Mouse (Mus musculus) urinary bladder, postnatal 14 days (tissue): Measurements from ENCODE around the gene Kat6b.
"Not testable (repeated sequence)": the region's sequence is repeated elsewhere in the genome, so short reads cannot be mapped to it uniquely, and the experiment has no call there.

ENCODE experiments used
- DNase-seq: peaks from one replicate; pipeline ENCODE4 v3.0.0; 2021; ENCODE audit warnings: low spot score

Kat6b gene

DNA sequence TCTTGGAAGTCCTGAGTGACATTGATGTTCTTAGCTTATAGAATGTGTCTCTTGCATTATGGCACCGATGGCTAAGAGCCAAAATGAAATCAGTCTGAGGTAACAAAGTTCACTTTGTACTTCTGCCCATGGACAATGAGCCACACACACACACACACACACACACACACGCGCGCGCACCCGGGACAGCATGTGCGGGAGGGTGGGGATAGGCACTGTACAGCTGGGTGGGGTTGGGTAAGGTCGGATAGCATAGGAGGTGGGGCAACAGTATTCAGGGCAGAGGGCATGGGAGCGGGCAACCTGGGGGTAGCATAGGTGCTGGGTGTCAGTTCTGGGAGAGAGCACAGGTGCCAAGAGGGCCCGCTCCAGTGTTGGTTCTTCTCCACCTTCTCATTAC lies 3.5 kb downstream of the Kat6b start:
- no peak for DNase-seq

DNA sequence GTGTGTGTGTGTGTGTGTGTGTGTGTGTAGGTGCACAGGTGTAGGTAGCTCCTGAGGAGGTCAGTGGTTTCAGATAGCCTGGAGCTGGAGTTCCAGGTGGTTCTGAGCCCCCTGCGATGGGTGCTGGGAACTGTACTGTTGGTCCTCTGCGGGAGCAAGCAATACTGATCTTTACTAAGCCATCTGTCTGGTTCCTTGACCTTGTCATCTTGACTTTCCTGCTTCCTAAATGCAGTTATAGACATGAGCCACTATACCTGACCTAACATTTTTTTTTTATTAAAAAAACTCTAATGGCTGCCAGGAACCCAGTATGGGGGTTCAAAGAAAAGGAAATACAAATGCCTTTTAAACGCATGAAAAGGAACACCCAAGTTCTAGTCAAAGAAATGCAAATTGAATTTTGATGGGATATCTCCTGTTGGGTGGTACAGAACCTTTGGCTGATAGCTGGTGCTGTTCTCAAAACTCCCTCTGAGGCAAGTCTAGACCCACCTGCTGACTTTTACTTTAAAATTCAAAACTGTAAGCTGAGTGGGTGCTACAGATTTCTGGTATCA lies 4.8 kb downstream of the Kat6b start:
- no peak for DNase-seq

DNA sequence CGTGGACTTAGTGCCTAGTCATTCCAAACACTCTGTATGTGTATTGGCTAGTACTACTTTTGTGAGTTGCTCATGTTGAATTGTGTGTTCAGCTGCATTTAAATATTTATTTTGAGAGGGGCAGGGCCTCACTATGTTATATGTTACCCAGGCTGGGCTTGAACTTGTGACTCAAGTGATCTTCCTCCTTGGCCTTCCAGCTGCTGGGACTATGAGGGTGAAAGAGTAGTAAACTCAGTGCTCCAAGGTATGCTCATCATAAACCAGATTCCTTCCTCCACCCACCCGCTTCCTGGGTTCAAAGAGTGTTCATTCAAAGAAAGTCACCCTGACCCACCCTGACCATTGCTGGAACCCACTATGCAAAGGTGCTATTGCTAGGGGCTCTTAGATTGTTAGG lies 5.9 kb downstream of the Kat6b start:
- not testable (repeated sequence) for DNase-seq

DNA sequence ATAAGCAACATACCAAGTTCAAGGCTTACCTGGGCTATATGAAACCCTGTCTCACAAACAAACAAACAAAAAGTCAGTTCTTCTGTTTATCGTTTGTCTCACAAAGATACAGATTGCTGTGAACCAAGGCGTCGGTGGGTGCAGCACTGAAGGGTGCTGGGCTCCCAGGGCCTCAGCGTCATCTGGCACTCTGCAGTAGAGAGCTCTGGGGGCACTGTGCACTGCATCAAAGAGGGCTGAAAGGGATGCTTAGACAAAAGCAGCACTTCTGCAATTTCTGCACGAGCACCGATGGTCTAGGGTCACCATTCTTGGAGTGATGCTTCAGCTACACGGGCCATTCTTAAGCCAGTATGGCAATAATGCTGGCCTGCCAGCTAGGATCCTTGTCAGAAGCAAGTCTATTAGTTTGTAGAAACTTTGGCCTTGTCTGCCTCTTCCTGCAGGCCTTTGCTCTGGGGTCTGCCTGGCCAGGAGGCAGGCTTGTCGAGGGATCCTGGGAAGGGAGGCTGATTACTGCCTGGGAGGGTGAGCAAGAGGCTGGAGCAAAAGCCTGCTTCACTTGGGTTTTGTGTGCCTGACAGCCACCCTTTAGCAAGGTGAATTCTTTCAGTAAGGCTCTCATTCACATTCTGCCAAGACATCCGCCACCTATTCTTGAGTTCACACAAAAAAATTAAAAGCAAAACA lies 7.3 kb downstream of the Kat6b start:
- not testable (repeated sequence) for DNase-seq

DNA sequence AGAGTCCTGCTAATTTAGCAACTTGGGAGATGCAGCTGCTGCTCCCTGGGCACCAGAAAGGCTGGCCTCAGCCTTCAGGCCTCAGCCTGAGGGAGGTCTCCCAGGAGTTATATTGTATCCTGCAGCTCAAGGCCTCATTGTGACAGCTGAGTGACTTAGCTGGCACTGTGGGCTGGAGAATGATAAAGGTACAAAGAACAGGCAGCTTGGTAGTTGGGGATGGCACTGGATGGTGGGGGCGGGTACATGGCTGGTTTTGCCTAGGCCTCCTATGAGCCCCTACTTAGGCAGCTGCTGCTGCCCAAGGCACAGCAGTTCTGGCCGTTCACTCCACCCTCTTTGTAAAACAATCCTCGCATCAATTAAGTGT lies 7.9 kb downstream of the Kat6b start:
- DNase-seq = no peak

DNA sequence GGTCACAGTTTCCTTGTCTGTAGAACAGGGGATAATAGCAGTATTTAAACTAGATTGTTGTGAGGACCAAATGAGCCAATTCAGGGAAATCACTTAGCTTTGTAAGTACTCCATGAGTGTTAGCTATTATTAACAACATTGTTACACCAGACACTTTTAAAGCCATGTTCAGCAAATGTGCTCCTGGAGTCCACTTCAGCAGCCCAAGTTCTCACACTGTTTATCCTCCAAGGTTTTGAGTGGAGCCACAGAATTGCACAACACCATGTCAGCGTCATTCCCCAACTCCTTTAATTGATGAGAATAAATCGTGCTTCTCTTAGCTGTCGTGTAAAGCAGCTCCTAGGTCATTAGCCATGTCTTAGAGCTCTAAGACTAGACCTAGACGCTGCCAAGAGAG lies 8.9 kb downstream of the Kat6b start:
- DNase-seq = no peak

DNA sequence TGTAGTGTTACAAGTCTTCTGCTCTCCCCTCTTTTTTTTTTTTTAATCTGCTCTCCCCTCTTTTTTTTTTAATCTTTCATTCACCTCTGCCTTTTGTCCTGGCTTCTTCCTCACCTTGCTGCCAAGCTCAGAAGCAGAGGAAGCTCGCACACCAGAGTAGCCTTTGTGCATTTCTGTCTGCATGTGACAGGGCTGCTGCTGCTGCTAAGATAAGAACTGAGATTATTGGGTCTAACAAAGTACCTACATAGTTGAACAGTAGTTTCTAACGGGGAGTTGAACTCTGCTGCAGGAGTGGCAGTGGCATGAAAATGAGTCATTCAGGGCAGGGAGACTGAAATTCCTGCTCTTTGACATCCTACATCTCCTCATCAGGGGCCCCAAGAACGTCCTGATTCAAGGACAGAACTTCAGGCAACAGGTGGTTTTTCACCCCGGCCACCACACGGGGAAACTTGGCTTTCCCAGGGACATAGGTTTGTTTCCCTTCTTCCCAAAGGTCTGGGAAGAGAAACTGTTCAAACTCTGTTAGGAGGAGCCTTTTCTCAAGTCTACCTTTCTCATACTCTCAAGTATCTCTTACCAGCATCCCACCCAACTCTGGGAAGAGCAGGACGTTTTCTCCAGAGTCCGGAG lies 17.2 kb downstream of the Kat6b start:
- peak; percentile 19 for DNase-seq

DNA sequence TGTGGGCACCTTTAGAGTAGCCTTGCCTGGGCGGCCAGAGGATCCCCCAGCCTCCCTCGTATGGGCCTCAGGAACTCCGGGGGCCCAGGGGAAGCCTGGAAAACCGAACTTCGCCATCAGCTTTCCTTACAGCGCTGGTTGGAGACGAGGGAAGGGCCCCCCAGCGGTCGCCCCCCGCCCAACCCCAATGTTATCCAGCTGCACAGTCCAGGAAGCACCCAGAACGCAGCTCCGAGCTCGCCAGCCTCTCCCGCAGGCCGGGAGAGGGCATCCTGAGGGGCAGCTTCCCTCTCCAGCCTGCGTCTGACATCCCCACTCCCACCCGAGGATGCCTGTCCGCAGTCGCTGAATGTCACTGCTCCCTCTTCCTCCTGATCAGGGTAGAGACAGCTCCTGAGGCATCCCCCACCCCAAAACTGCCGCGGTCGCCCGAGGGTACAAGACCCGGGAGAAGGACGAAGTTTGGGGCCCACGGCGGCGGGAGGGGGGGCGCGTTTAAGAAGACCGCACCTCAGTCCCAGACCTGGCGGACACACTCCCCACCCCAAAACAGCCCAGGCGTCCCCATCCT lies 17.9 kb downstream of the Kat6b start:
- peak; percentile 36 for DNase-seq

DNA sequence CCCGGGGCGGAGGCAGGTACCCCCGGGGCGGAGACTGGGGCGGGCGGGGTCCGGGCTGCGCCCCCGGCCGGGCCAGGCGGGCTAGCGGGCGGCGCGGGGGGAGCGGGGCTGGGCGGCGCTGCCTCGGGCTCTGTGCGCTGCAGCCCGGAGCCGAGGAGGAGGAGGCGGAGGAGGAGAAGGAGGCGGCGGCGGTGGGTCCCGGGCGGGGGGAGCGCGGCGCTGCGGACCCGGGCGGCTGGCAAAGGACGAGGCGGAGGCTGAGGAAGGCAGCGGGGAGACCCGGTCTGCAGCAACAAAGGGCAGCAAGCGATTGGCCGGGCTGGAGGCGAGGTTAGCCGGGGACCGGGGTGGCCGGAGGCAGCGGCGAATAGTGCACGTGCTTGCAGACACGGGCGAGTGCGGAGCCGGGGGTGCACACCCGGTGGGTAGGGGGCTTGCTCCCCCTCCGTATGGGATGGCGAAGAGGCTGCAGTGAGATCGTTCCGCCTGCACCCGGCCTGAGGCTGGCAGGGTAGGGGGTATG lies 18.5 kb downstream of the Kat6b start:
- peak; percentile 65 for DNase-seq

DNA sequence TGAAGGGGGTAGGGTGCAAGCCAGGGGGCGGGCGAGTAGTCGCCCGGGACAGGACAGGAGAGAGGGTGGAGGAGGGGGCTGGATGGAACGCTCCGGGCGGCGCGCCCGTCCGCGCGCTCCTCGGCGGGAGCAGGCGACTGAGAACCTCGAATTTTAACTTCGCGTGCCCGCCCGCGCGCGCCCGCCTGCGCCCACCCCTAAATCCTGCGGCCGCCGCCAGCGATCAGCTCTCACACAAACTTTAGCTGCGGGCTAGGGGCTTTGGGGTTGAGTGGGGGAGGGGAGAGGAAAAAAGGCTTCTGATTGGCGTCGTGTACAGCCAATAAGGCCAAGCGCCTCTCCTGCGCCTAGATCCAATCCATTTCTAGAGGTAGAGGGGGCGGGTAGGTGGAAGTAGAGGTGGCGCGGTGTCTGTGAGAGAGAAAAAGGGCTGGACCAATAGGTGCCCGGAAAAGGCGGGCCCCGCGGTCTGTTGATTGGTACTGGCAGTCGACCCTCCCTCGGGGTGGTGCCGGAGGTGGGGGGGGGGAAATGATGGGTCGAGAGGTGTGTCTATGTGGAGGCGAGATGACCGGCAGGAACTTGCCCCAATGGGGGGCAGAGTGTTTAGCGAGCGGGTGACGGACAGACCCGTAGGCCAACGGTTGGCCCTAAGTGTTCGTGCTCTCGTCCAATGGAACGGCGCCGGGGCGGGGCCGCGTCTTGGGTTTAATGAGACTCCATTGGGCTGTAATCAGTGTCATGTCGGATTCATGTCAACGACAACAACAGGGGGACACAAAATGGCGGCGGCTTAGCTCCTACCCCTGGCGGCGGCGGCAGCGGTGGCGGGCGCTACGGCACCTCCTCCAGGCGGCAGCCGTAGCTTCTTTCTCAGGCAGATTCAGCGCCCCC lies 19.2 kb downstream of the Kat6b start:
- DNase-seq = peak; percentile 100

DNA sequence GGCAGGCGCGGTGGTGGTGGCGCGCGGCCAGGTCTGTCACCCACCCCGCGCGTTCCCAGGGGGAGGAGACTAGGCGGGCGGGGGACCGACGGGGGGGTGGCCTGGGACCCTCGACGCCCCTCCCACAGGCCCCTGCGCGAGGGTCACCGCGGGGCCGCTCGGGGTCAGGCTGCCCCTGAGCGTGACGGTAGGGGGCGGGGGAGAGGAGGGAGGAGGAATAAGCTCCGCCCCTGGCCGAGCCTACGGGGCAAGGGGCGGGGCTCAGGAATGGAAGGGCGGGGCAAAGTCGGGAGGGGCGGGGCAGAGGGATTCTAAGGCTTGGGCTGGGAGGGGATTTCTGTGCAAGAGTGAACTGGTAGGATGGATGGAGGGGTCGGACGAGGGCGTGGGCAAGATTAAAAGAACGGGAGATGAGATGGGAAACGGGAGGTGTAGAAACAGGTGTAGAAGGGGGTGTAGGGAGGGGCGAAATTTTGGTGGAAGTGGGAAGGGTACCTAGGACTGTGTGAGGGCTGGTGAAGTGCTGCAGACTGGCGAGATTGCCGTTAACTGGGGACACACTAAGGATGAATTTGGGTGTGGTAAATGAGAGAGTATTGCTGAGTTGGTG lies 19.9 kb downstream of the Kat6b start:
- DNase-seq = peak; percentile 88

DNA sequence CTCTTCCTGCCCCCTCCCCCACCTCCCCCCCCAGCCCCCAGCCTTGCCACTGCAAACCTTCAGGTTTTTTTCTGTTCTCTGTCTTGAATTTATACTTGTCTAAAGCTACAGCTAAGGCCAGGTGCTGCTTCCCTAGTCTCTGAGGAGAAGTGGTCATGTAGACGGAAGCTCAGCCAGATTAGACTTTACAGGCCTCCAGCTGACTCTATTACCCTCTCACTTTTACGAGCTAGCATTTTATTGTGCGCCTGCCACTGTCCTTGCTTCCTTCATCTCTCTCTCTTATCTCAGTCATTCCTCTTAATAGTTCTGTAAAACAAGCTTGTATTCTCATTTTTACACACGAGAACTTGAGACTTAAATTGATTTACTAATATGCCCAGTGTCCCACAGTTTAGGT lies 23.8 kb downstream of the Kat6b start:
- DNase-seq = no peak

DNA sequence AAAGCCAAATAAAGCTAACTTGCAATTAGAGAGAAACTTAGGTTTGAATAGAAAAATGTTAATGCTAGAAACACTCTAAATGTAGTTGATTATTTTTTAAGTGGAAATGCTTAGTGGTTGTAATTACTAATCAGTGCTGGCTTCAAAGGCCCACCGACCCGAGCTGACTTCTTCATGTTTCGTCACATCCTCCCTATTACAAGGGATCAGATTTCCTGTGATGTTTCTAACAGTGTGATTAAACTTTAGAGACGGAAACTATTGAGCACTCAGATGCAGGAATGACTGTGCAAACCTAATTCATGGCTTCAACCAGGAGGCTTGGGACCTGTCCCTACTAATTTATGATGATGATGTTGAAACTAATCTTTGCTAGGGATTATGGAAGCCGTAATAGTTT lies 25.8 kb downstream of the Kat6b start:
- no peak for DNase-seq

DNA sequence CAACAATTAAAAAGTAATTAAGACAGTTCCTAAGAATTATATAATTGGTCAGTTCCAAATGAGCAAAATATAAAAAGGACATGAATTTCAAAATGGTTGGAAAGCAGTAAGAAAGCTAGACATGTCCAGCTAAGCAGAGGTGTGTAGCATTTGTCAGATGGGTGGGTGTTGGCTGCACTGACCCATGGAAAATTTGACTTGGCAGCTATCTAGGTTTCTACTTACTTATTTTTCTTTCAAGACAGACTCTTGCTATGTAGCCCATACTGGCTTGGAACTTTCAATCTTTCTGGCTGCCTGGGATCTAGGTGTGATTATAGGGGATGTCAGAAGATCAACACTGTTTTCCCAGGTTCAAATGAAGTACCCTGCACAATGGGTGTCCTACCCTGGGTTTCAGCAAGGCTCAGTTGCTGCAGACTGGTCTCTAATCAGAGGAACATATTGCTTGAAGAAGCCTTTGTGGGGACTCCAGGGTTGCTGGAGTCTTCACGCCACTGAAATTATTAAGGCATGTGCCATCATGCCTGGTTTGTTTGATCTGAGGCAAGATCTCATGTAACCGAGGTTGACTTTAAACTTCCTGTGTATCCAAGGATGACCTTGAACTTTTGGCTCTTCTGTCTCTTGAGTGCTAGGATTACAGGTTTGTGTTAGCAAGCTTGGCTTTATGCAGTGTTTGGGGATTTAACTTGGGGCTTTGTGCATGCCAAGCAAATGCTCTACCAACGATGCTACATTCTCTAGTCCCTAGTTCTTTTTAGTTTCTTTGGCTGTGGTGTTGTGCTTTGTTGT lies 28.1 kb downstream of the Kat6b start:
- DNase-seq = no peak

DNA sequence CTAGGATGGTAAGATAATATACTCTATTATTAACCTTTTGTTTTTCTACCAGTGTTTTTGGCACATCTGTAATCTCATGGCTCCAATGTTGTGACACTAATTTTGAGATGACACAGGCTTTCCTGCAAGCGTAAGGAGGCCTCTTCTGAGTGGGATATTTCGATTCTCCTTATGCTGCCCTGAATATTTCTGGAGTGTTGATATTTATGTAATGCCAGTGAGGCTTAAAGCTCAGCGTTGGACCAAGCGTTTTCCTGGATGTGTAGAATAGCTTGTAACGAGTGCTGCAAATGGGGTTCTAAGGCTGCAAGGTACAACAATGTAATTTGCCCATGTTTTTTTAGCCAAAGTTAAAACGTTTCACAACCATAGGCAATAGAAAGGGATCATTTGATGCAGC lies 30.2 kb downstream of the Kat6b start:
- no peak for DNase-seq

DNA sequence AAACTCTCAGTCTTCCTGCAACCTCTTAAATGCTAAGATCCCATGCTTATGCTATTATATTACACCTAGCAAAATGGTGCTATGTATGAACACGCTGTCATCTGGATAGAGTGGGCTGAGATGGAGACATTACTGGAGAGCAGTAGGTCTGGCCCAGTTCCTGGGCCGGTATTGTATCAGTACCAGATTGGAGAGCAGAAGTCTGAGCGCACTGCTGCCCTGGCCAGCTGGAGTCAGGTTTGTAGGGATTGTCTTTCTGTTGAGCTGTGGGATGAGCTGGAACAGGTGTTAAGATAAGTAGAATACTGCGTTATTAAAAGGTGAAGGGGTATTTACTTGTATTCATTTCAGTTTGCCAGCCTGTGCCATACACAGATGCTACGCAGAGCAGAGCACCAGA lies 34.3 kb downstream of the Kat6b start:
- no peak for DNase-seq

DNA sequence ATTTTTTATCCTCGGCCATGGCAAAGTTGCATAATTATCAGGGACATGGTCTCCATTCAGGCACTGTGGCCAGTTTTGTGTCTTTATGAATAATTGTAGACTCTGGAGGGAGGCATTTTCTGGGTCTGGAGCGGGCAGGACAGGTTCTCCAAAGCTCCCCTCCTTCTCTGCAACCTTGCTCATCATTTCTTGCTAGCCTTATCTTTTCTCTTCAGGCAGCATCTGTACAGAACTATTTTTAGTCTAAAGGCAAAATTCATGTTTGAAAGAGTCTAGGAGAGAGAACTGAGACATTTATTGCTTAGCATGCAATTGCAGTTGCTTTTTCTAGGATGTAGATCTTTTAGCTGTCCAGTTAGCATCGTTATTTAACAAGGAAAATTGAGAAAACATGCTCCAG lies 38.1 kb downstream of the Kat6b start:
- no peak for DNase-seq

DNA sequence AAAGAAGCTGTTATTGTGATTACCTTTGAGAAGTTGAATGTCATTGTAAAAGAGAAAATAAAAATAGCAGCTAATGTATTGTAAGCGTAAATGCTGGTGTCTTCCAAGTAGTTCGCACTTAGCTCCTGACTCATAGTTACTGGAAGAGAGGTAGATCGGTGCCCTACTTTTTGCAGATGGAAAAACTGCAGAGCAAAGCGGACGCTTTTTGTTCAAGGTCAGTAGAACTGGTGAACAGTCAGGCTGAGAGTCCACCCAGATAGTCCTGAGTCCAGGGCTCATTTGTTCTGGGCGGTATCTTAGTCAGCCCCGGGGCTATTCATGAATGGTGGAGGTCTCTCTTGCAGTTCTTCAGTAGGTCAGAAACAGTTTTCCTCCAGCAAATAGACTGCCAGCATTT lies 39.3 kb downstream of the Kat6b start:
- DNase-seq = no peak

DNA sequence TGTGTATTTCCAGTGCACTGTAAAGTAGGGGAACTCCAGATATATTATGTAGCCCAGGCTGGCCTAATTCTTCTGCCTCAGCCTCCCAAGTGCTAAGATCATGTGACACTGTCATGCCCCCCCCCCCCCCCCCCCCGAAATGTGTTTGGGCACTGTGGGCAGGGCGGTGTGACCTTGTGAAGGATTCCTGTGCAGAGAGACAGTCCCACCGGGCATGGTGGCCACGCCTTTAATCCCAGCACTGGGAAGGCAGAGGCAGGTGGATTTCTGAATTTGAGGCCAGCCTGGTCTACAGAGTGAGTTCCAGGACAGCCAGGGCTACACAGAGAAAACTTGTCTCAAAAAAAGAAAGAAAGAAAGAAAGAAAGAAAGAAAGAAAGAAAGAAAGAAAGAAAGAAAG lies 40.3 kb downstream of the Kat6b start:
- DNase-seq = not testable (repeated sequence)

DNA sequence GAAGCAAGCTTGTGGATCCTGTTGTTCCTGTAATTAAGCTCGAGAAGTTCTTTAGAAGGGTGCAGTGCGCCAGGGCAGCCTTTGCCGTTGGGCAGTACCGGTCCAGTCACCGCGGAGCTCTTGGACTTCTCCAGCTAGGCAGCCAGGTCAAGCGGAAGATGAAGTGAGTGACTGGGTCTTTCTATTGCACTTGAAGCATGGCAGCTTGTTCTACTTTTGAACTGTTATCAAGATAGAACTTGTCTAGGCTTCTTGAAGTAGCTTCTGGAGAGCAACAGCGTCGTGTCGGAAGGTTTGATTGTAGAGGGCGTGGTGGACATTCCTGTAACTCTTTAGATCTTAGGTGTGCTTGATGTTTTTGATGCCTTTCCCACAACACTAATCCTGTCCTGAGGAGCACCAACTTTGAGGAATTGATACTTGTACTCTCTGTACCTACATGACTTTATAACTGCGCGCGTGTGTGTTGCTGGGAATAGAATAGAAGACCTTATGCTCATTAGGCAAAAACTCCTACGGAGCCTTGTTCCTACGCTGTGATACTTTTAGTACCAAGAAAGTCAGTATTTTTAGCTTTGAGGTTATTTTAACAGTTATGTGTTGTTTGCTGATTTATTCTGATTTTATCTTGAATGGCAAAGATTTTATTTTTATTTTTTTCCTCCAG lies 41.2 kb downstream of the Kat6b start:
- DNase-seq = peak; percentile 58
